Mouse (Mus musculus) induced T-regulatory cell, adult 2 months (primary cell): ENCODE measurements around the gene Map1b.

Source experiments
- DNase-seq: peaks from one replicate; pipeline ENCODE4 v3.0.0-alpha.2; 2012; ENCODE audit warnings: low read depth

Map1b gene

DNA sequence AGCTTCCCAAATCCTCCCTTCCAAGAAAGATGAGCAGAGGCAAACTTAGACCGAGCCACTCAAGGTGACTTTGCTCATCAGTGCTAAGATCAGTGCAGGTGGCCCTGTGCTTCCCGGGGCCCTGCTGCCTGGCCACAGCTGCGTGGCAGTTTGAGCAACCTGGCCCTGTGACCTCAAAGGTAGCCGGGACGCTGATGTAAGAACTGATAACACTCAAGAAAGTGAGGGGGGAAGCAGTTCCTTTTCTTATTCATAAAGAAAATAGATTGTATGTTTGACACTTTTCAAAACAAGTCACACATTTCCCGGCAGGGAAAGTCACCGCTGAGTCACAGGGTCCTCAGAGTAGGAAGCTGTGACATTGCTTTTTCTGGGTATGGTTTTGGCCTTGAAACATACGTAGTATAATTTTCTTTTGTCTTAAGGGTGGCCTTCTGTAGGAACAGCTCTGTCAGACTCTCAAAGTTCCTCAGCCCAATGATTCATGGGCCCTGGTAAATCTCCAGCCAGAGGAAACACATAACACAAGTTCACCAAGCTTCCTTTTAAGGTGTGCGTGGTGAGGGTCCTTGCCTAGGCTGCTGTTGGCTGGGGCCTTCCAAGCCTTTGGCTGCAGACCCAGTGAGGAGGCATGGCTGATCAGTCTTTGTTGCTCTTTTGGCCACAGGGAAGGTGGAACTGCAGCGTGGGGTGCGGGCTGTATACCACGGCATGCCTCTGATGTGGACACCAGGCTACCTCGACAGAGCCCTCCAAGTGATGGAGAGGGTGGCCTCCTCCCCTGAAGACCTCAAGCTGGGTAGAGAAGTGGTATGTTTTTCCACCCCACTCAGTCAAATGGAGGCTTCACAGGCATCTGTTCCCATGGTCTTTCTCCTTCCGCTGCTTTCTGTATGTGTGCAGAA, 105.5 kb downstream of the Map1b start:
- no peak for DNase-seq

DNA sequence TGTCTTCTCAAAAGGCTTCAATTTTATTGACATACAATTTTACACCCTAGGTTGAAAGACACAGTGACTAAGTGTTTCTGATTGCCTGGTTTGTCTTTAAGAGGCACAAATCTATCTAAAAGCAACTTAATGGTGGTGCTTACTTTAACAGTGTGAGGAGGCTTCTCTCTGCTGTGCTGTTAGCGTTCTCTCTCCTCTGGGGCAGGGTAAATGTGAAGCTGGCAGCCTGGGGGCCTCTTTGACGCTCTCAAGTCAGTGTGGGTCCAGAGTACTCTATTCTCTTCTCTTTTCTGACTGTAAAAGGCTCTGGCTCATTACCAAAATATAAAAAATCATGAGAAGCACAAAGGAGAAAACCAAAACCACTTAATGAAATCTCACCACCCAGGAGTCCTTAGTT, 107.1 kb downstream of the Map1b start:
- no peak for DNase-seq

DNA sequence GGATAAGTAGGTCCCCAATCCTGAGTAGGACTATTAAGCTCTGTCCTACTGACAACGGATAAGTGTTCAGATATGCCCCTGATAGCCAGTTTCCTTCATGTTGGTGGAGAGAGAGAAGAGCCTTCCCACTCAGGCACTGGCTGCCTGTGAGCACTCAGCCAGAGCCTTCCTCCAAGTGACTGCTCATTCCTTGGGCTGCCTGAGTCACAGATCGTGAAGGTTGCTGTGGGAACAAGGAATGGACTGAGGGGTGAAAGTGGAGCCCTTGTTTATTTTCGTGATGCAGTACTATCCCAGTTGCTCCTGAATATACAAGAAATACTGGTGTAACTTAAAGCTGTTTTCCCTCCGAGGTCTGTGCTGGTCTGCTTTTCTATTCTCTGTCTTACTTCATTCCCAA, 117.0 kb downstream of the Map1b start:
- DNase-seq: no peak

DNA sequence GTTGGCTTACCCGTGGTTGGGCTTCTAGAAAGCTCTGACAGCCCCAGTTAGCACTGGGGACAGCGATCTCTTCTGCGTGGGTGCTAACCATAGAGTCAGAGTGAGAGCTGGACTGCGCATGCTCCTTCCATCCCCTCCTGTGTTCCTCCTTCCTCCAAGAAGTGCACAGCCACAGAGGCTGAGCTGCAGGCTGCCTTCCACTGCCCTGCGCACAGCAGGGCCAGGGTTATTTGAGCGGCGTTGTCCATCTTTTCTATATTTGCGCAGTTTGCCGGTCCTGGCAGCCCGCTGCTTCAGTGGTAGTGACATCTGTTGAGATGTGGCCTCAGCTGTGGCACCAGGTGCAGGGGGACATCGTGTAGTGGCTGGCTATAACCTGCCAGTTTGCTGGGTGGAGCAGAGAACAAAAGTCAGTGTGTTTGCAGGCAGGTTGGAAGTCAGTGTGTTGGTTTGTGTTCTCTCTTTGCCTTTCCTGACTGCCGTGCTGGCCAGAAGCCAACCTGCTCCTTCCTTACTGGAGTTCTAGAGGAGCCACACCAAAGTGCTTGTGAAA, 118.1 kb downstream of the Map1b start:
- no peak for DNase-seq

DNA sequence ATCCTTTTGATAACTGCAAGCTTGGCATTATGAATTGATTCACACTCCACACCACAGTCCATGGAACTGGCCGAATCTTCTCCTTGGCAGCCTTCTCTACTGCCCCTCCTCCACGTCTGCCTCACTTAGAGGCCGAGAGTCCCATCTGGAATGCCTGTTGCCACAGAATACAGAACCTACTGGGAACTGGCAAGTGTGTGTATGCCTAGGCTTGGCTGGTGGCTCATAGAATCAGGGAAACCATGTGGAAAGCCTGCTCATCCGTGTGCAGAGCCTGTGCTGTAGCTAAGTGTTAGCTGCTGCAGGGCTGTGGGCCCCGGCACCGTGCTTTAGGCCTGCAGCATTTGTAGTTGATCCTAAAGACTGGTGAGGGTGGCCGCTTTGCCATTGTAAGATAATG, 119.1 kb downstream of the Map1b start:
- no peak for DNase-seq

DNA sequence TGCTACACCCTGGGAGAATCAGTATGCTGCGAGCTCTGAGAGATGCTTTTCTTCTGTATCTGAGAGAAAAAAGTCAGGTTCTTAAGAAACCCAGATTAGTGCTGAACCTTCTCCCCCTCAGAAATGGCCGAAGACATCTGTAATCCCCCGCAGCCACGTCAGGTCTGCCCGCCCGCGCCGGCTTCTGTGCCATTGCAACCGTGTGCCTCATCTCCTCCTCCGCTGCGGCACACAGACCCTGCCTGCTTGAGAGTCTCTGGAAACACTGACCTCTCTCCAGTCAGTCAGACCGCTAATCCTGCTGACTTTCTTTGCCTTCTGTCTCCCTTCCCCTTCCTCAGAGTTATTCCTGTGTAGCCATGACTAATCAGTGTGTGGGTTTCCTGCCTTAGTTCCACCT, 120.8 kb downstream of the Map1b start:
- DNase-seq: no peak

DNA sequence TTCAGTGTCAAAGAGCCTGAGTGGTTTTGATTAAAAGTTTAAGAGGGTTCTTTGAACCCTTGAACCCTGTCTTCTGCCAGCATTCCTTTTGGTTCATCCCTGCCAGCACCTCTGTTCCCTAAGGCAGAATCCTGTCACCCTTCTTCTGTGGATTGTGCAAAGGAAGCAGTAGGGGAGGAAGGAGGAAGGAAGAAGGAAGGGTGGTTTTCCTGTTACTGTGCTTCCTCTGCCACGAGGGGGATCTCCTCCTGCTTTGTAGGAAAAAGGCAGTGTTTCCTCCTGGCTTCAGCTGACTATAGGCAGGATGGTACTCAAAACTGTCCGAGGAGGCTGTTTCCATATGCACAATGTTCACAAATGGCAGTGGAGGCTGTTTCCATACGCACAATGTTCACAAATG, 121.6 kb downstream of the Map1b start:
- no peak for DNase-seq

DNA sequence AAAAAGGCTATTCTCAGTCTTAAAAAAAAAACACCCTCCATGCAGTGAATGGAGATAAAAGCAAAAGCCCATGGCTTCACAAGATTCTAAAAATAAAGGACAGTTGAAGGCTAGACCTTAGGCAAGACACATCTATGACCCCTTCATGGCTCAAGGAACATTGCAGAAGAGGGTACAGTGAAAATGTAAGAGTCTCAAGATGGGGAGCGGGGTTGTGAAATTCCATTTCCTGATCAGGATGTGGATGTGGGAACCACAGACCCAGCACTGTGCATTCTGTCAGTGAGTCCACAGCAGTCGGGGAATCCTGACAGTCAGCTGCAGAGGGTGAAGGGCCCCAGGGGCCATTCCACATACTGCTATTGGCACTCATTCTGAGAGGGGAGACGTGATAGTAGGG, 123.2 kb downstream of the Map1b start:
- no peak for DNase-seq

DNA sequence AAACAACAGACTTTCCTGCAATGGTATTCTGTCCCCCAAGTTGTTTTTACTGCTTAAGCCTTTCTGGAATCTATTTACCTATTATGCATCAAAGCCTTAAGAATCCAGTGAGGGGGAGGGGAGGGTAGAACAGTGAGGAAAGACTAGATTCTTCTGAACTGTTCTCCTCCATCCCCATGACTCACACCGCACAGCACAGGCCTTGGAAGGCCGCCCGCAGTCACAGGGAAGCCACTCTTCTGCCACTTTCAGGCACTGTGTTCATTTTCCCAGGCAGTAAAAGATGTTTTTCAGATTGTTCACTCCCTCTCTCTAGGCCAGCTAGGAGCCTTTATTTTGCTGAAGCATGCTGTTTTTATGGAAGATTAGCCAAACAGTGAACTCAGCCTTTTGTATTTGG, 124.9 kb downstream of the Map1b start:
- no peak for DNase-seq

DNA sequence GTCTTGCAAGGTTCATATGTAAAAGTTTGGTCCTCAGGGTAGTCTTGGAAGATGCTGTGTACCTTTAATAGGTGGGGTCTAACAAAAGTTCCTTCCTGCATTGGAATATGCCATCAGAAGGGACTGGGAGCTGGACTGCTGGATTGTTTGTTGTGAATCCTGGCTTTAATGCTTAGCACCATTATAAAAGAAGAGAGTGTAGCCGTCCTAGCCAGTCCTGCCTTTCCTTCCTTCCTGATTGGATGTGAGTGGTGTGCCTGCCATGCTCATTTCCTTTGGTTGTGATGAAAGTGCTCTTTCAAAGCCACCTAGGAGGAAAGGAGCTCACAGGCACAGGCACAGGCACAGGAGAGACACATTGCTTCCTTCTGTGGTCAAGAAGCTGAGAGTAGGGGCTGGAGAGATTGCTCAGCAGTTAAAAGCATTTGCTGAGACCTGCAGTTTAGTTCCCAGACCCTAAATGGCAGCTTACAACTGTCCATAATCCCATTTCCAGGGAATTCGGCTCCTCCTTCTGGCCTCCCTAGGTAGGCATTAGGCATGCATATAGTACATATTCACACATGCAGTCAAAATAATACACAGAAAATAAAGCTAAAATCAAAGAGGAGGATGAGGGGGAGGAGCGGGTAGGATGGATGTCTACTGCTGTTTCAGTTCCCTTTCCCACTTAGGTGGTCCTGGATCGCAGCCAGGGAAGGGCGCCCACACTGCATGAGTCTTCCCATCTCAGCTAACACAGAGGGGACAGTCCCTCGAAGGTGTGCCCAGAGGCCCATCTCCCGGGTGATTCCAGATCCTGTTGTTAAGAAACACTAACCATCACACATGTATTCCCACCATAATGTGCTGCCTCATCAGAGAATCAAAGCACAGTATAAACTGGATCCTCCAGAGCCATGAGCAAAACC, 128.2 kb downstream of the Map1b start:
- DNase-seq: no peak

DNA sequence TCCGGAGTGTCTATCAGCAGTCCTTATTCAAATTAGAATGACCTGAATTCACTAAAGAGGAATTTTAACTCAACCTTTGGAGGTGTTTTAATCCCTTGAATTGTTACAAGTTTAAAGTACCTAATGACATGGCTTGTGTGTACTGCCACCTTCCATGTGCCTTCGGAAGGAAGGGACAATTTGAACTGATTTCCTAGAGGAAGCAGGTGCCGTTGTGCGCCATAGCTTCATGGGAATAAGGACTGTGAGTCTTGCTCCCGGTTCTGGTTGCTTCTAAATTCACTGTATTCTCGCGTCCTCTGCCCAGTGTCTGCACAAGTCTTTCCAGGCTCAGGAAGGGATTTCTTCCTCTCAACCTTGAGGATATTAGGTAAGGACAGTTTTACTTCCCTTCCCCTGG, 130.0 kb downstream of the Map1b start:
- no peak for DNase-seq

DNA sequence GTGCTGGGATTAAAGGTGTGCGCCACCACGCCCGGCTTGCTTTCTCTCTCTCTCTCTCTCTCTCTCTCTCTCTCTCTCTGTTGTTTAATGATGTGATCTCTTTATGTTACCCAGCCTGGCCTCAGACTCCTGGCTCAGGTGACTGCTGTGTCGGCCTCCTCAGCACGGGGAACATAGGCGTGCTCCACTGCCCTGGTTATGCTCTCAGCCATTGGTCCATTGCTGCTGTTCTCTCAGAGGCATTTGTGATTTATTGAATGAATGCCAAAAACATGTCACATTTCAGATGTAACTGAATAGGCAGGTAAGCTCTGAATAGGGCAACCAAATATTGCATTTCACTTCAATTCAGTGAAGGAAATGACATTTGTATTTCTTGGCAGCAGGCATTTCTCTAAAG, 130.4 kb downstream of the Map1b start:
- no peak for DNase-seq

DNA sequence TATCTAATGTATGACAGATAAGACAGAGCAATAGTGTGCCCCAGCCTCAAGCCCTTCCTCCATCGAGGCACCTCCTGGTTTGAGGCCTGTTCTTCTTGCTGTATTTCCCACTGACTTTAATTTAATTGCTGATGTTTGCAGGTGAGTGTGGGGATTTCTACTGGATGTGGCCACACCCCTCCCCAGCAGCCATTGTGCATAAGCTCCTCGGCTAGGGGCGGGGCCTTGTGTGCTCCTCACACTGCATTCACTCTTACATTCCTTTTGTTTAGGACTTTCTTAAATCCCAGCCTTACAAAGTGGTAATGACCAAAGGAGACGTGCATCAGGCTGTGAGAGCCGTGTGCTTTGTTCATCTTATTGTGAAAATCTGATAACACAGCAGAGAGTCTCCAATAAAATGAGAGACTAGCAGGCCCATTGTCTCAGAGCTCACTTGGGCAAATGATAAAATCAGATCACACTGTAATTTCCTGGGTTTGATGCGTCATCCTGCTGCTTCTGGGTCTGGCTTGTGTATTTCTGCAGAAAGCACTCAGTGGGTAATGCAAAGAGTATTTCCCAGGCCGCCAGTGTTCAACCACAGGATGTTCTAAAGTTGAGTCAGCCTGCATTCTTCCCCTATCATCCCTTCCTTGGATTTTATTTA, 131.7 kb downstream of the Map1b start:
- DNase-seq: peak; percentile 61

DNA sequence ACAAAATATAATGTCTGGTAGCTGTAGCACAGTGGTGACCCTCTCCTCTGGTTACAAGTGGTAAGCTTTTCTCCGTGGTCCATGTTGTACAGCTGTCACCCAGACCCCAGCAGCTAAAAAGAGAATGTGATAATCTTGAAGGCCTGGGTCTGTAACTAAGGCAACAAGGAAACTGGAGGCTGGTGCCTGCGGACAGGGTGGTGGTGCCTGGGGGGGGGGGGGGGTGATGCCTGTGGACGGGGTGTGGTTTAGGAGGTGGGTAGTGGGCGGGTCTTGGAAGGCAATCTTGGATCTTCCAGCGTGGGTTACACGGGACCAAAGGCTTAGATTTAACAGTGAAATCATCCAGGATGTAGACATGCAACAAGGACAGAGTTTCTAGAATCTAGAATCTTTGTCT, 134.0 kb downstream of the Map1b start:
- DNase-seq: no peak

DNA sequence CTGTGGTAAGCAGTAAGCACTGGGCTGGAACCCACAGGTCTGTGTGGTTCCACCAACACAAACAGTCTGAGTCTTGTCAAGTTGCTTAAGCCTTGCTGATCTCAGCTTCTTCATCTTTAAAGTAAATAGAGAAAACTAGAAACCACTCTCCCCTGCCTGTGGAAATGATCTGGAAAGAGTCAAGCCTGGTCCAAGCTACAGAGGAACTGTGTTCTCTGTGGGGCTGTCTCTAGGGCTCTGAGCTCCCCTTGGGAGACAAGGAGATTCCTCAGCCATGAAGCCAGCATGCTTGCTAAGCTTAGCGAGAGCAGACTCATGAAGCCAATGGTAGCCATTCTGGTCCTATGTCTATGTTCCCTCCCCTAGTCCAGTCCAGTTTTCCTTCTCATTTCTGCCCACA, 138.1 kb downstream of the Map1b start:
- no peak for DNase-seq

DNA sequence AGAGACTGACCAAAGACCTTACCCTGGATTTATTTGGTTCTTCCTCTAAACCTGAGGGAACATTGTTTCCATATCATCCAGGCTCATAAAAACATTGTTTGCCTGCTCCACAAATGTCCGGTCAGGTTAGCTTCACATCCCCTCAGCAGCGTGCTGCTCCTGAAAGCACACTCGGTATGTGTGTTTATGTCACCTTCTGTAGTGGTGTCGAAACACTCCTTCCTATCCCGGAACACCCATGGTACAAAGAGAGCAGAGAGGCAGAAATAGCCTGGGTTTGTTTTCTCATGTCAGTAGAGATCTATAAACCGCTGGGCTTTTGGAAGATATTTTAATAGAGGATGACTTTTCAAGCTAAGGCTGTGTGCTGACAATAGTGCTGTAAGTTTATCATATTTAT, 139.3 kb downstream of the Map1b start:
- DNase-seq: no peak

DNA sequence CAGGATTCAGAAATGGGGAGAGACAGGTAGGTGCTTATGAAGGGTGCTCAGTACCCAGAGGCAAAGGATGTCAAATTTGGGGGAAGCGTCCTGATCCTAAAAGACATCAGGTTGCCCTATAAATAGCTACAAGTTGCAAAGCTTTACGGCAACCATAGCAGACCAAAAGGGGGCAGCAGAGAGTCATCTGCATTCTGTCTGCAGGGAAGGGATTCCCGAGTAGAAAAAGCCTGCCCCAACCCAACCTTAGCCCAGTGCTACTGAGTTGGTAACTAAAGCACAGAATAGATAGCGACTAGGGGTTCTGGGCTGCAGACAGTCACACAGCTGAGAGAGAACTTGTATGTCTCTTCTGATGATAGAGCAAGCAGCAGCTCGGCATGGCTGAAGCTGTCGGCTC, 140.8 kb downstream of the Map1b start:
- peak; percentile 74 for DNase-seq

DNA sequence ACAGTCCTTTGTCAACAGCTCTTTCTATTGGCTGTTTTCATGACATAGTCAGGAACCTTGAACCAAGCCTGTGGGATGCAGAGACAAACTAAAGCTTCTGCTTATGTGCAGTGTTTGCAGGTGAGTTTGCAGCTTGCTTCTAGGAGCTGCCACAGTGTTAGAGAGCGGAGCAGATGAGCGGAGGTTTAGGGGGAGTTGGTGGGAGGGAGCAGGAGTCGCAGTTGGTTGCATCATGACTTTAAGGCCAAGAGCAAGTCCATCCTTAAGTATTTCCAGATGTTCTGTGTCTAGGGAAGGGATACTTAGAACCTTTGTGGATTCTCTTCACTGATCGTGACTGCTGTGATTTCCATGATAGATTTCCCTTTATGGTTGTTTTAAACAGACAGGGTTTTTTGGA, 142.1 kb downstream of the Map1b start:
- no peak for DNase-seq

DNA sequence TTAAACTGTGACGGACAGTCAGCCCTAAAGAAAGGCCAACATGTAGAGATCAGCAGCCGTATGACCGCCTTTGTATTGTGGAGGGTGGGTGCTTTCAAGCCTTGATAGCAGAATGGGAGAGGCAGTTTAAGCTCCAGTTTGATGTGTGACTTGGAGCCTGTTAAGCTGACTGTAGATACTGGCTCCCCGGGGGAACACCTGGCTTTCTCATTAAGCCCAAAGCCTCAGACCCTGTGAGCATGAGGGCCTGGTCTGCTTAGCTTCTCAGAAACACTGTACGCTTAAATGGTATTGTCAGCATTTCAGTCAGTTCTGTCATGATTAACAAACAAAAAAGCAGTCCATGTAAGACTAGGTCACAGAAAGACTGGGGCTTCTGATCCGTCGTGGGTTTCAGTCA, 142.7 kb downstream of the Map1b start:
- DNase-seq: no peak
